Mouse (Mus musculus) heart, adult 8-10 months (tissue): ENCODE data around the gene Amy2a1. TPM values are rescaled to one million over a fixed set of nuclear protein-coding genes. Genes with fewer than 3 reads are reported as not detected.
A peak's percentile ranks its signal among the peaks of the same experiment; 100 is the strongest.
"Not testable (repeated sequence)": the region's sequence is repeated elsewhere in the genome, so short reads cannot be mapped to it uniquely, and the experiment has no call there.

Source experiments
- DNase-seq: peaks from one replicate; pipeline ENCODE4 v3.0.0; 2022; ENCODE audit warnings: low spot score
- total RNA-seq, 4 experiments: library from RNA; stranded (reverse); gene quantifications; 2 replicates each; pipeline ENCODE4 v1.2.4; 2022

Amy2a1 gene
- not detected for total RNA-seq

- DNase-seq = not testable (repeated sequence)
These were observed at the start of gene Amy2a1 for GRCm38 (mm10) chr3:113532328-113532727. Gene Amy2a1, minus strand, starts transcription at chr3:113532428.

GRCm38 (mm10) chr3:113574578-113574977, 42.4 kb upstream of the Amy2a1 start:
- no peak for DNase-seq

GRCm38 (mm10) chr3:113574138-113574537, 41.9 kb upstream of the Amy2a1 start:
- DNase-seq = peak; percentile 9

- DNase-seq = no peak
These were observed 39.9 kb upstream of the Amy2a1 start for GRCm38 (mm10) chr3:113572158-113572557.

- no peak for DNase-seq
These were observed 7.5 kb upstream of the Amy2a1 start for GRCm38 (mm10) chr3:113539692-113540091.

Other genes with a start within 250 kb of the Amy2a1 start
- gene Amy2a4, start 241.0 kb downstream of the Amy2a1 start, total RNA-seq = not detected
- not detected for gene Amy2a3, start 208.4 kb downstream of the Amy2a1 start, total RNA-seq
- gene Amy2a2, start 175.8 kb downstream of the Amy2a1 start, total RNA-seq = not detected
- gene Amy1, start 74.3 kb upstream of the Amy2a1 start, total RNA-seq = 10 to 100 TPM in 3 of 4 experiments, 1 to 10 TPM in 1; 9.9 to 13.2 (median 11.5) TPM
- 10 to 100 TPM in 1 of 4 experiments, 1 to 10 TPM in 3; 6.4 to 10.1 (median 9.3) TPM for gene Rnpc3, start 97.7 kb upstream of the Amy2a1 start, total RNA-seq